Mouse (Mus musculus) forebrain, embryonic 11.5 days (tissue): ENCODE data around the gene Tmem126b. TPM values are rescaled to one million over a fixed set of nuclear protein-coding genes. Genes with fewer than 3 reads are reported as not detected.

Experiments
- ATAC-seq: fragments of 200-750 bp; cut with Nextera tagmentation; replicated peaks from 2 replicates; pipeline ENCODE4 v1.8.0; 2017; ENCODE audit warnings: moderate TSS enrichment; ENCODE audit not compliant: low FRiP score
- DNase-seq: peaks from one replicate; pipeline ENCODE4 v3.0.0-alpha.2; 2017; ENCODE audit warnings: low spot score
- H3K27ac ChIP-seq: fragments of 300-500 bp; sonication (generic); 2 replicates; pipeline ENCODE4 v1.5.1; 2014; ENCODE audit warnings: low read depth, low read length
- H3K27me3 ChIP-seq: fragments of 300-500 bp; sonication (generic); 2 replicates; pipeline ENCODE4 v1.6.1; 2014; ENCODE audit warnings: mild to moderate bottlenecking, low read length, mixed read lengths; ENCODE audit not compliant: control insufficient read depth, insufficient read depth
- H3K36me3 ChIP-seq: fragments of 300-500 bp; sonication (generic); 2 replicates; pipeline ENCODE4 v1.6.1; 2014; ENCODE audit warnings: mild to moderate bottlenecking, low read length, moderate library complexity, mixed read lengths; ENCODE audit not compliant: control insufficient read depth, insufficient read depth
- H3K4me1 ChIP-seq: fragments of 300-500 bp; sonication (generic); replicated peaks from 2 replicates; pipeline ENCODE4 v1.6.1; 2014; ENCODE audit warnings: low read length, mixed read lengths; ENCODE audit not compliant: control insufficient read depth, insufficient read depth
- H3K4me2 ChIP-seq: fragments of 300-500 bp; sonication (generic); 2 replicates; pipeline ENCODE4 v1.6.1; 2014; ENCODE audit warnings: low read depth, mild to moderate bottlenecking, low read length, moderate library complexity, mixed read lengths; ENCODE audit not compliant: severe bottlenecking
- H3K4me3 ChIP-seq: fragments of 300-500 bp; sonication (generic); 2 replicates; pipeline ENCODE4 v1.5.1; 2014; ENCODE audit warnings: low read depth, low read length
- H3K9ac ChIP-seq: fragments of 300-500 bp; sonication (generic); 2 replicates; pipeline ENCODE4 v1.6.1; 2014; ENCODE audit warnings: low read length
- H3K9me3 ChIP-seq: fragments of 300-500 bp; sonication (generic); 2 replicates; pipeline ENCODE4 v1.6.1; 2016; ENCODE audit warnings: low read length, mixed read lengths; ENCODE audit not compliant: control insufficient read depth
- WGBS: fragments of 180-500 bp; shearing (Covaris S2); extraction: QIAGEN DNeasy Blood & Tissue Kit; methylation state at CpG from one replicate; pipeline ENCODE4 v1.1.7; 2014; 5-methylcytosine and 5-hydroxymethylcytosine counted together
- polyA plus RNA-seq: library from polyadenylated mRNA; unstranded; fragments of >200 nt; fragmentation: Nextera tagmentation; extraction: Ambion mirVana; gene quantifications from 2 replicates; pipeline ENCODE4 v1.2.1, GENCODE M21; 2014

The Tmem126b gene
- polyA plus RNA-seq, 1 experiment from 2014 or later: 38.4 TPM

DNA sequence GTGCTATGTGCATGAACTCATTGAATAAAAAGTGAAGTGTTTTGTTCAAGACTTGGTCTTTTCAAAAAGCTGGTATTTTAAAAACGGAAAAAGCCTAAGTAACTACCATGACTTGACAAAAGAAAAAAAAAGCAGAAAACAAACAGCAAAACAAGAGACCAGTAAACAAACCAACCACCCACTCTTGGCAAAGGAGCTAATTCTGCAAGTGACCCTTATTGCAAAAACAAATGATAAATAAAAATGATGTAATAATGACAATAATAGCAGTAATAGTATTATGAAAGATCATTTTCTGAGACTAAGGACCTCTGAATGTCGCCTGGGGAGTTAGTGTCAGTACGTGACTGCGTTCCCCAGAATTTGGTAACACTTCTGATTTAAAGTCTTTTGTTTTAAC is 33.7 kb downstream of the Tmem126b start:
- no peaks in the 10 kb centered on the region for H3K36me3 ChIP-seq
- ATAC-seq: peak; percentile 26
- peak overlapping the region; percentile 89; the same call in 1 of the 2 replicates for H3K4me2 ChIP-seq
- H3K9ac ChIP-seq: peak overlapping the region; percentile 39; the same call in 1 of the 2 replicates
- no peaks in the 10 kb centered on the region for H3K27me3 ChIP-seq
- peak overlapping the region; percentile 99 for H3K4me3 ChIP-seq
- no peaks in the 10 kb centered on the region for H3K9me3 ChIP-seq
- H3K4me1 ChIP-seq: no peaks in the 10 kb centered on the region
- no peak overlapping the region for H3K27ac ChIP-seq
- 4% methylated on average over 4 of the region's 4 CpGs for WGBS
- DNase-seq: no peak

- no peak overlapping the region for H3K4me3 ChIP-seq
- no peak overlapping the region for H3K4me2 ChIP-seq
- WGBS: 91% methylated on average over 4 of the region's 4 CpGs
- no peaks in the 10 kb centered on the region for H3K27me3 ChIP-seq
- ATAC-seq (no peak), DNase-seq (no peak)
- no peak overlapping the region for H3K9ac ChIP-seq
- H3K36me3 ChIP-seq: no peaks in the 10 kb centered on the region
- no peaks in the 10 kb centered on the region for H3K4me1 ChIP-seq
- no peaks in the 10 kb centered on the region for H3K9me3 ChIP-seq
- H3K27ac ChIP-seq: no peak overlapping the region
Measured at GRCm38 (mm10) chr7:90440044-90440443, 35.8 kb downstream of the Tmem126b start.

- no peak overlapping the region for H3K27ac ChIP-seq
- no peak for ATAC-seq
- no peak overlapping the region for H3K9ac ChIP-seq
- H3K4me3 ChIP-seq: no peak overlapping the region
- no peaks in the 10 kb centered on the region for H3K36me3 ChIP-seq
- H3K27me3 ChIP-seq: no peaks in the 10 kb centered on the region
- no peaks in the 10 kb centered on the region for H3K9me3 ChIP-seq
- DNase-seq: no peak
- H3K4me2 ChIP-seq: no peak overlapping the region
- H3K4me1 ChIP-seq: no peaks in the 10 kb centered on the region
Measured at GRCm38 (mm10) chr7:90432221-90432620, 43.6 kb downstream of the Tmem126b start.

GRCm38 (mm10) chr7:90427006-90427405 is 48.8 kb downstream of the Tmem126b start:
- Histone ChIP-seq H3K9me3 (no peaks in the 10 kb centered on the region), H3K36me3 (no peaks in the 10 kb centered on the region), H3K9ac (peak overlapping the region; percentile 40), H3K4me3 (peak overlapping the region; percentile 31; the same call in 1 of the 2 replicates), H3K27me3 (no peaks in the 10 kb centered on the region), H3K27ac (no peak overlapping the region), H3K4me2 (peak overlapping the region; percentile 58), H3K4me1 (peaks cover 2% of the 10 kb centered on the region; the same call in 1 of the 2 replicates)
- ATAC-seq (no peak), DNase-seq (no peak)
- 75% methylated on average over 9 of the region's 9 CpGs for WGBS

DNA sequence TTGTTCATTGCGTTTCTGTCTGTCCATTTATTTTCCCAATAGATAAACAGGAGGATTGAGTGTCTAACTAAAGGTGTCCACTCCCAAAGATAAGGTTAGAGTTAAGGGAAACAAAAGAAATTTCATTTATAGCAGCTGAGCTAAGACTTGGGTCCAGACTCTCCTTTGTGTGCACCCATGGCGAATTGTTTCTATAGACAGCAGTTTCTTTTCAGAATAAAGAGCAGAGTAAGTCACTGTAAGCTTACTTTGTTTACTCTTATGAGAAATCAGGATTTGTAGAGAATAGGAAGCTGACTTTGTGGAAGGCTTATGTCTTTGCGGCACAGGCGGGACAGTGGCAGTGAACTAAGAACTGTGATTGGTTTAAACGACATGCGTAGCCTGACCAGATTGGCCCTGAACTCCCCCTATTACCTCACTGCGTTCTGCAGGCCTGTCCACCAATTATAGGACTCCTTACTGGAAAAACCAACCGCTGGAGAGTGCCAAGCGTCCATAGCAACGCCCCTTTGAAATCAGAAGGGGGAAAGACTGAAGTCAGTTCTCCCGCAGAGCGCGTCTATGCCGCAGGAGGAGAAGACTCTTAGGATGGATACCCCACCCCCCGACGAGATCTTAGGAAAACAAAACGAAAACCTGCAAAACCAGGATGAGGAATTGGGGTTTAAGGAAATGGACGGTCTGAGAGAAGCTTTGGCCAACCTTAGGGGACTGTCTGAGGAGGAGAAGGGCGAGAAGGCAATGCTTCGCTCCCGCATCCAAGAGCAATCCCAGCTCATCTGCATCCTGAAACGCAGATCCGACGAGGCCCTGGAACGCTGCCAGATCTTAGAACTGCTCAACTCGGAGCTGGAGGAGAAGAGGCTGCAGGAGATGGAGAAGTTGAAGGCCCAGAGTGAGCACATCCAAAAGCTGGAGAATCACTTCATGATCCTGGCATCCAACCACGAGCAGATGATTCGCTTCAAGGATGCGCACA is 49.5 kb downstream of the Tmem126b start, which contains the start of gene Ccdc89:
Ccdc89 (plus strand) TSS at position 558 of the 982 bp plus-strand sequence.
- H3K36me3 ChIP-seq: no peaks in the 10 kb centered on the region
- WGBS: 20% methylated on average over 29 of the region's 29 CpGs
- DNase-seq (peak; percentile 76), ATAC-seq (peak; percentile 100)
- H3K9me3 ChIP-seq: no peaks in the 10 kb centered on the region
- peaks cover 2% of the 10 kb centered on the region; the same call in 1 of the 2 replicates for H3K4me1 ChIP-seq
- H3K4me3 ChIP-seq: peak within 1 kb of the TSS; percentile 31
- no peaks in the 10 kb centered on the region for H3K27me3 ChIP-seq
- peak within 1 kb of the TSS; percentile 40 for H3K9ac ChIP-seq
- H3K27ac ChIP-seq: no peak within 1 kb of the TSS
- peak within 1 kb of the TSS; percentile 58 for H3K4me2 ChIP-seq

Other genes starting within 250 kb of the Tmem126b start
- gene Ccdc83, start 210.2 kb downstream of the Tmem126b start, polyA plus RNA-seq: not detected in 2 replicates
- 0.75 and 1.5 TPM in 2 replicates for gene Sytl2, start 173.7 kb downstream of the Tmem126b start, polyA plus RNA-seq
- 2.4 and 3.2 TPM in 2 replicates for gene Ccdc89, start 49.4 kb downstream of the Tmem126b start, polyA plus RNA-seq
- gene Crebzf, start 33.3 kb downstream of the Tmem126b start, polyA plus RNA-seq: 43.5 and 47.2 TPM in 2 replicates
- 111 and 121 TPM in 2 replicates for gene Tmem126a, start 18.8 kb downstream of the Tmem126b start, polyA plus RNA-seq
- 3.0 TPM in 2 replicates for gene Dlg2, start 671 bp upstream of the Tmem126b start, polyA plus RNA-seq